Mouse (Mus musculus): ENCODE data around the gene Swsap1. TPM values are rescaled to one million over a fixed set of nuclear protein-coding genes. Genes with fewer than 3 reads are reported as not detected.
A peak's percentile ranks its signal among the peaks of the same experiment; 100 is the strongest.

Gene Swsap1
- polyA plus RNA-seq, 1 experiment from 2014 or later, result 11.4 TPM

GRCm38 (mm10) chr9:22003163-22003554 lies 47.6 kb downstream of the Swsap1 start:
- Histone ChIP-seq H3K4me2 (replicated peaks; ENCODE audit: low read depth, low read length) (peak overlapping the region; percentile 62), H3K9me3 (ENCODE audit: control insufficient read depth, low read length) (no peaks in the 10 kb centered on the region), H3K27ac (ENCODE audit: low read depth, low read length) (peak overlapping the region; percentile 59; the same call in 1 of the 2 replicates), H3K4me1 (ENCODE audit: control insufficient read depth, insufficient read depth, low read length) (peaks cover 18% of the 10 kb centered on the region), H3K4me3 (ENCODE audit: low read length) (peak overlapping the region; percentile 74), H3K9ac (ENCODE audit: low read depth, low read length) (peak overlapping the region; percentile 68), H3K27me3 (ENCODE audit: control insufficient read depth, insufficient read depth, low read length) (no peaks in the 10 kb centered on the region), H3K36me3 (ENCODE audit: control insufficient read depth, insufficient read depth, low read length) (peaks cover 40% of the 10 kb centered on the region)
- under 1% methylated on average over 18 of the region's 18 CpGs for WGBS
- peak; percentile 1; the same call in 1 of the 2 replicates for ATAC-seq (ENCODE audit: low FRiP score, low TSS enrichment)

- no peak for ATAC-seq (ENCODE audit: low FRiP score, low TSS enrichment)
- no peak overlapping the region for H3K9ac ChIP-seq (ENCODE audit: low read depth, low read length)
- no peaks in the 10 kb centered on the region for H3K27me3 ChIP-seq (ENCODE audit: control insufficient read depth, insufficient read depth, low read length)
- peaks cover 18% of the 10 kb centered on the region for H3K4me1 ChIP-seq (ENCODE audit: control insufficient read depth, insufficient read depth, low read length)
- H3K27ac ChIP-seq (ENCODE audit: low read depth, low read length), result no peak overlapping the region
- no peak overlapping the region for H3K4me3 ChIP-seq (ENCODE audit: low read length)
- H3K9me3 ChIP-seq (ENCODE audit: control insufficient read depth, low read length), result no peaks in the 10 kb centered on the region
- no peak overlapping the region for H3K4me2 ChIP-seq (replicated peaks; ENCODE audit: low read depth, low read length)
- peaks cover 54% of the 10 kb centered on the region for H3K36me3 ChIP-seq (ENCODE audit: control insufficient read depth, insufficient read depth, low read length)
- WGBS, result 97% methylated on average over 12 of the region's 12 CpGs
Measured at GRCm38 (mm10) chr9:22004546-22004945, 49.0 kb downstream of the Swsap1 start.

Other genes starting within 250 kb of the Swsap1 start
- 13.2 and 15.8 TPM in 2 replicates for gene Ldlr, start 232.3 kb upstream of the Swsap1 start, polyA plus RNA-seq (2014; fragmentation: Nextera tagmentation; extraction: Ambion mirVana)
- gene Spc24, start 195.5 kb upstream of the Swsap1 start, polyA plus RNA-seq (2014; fragmentation: Nextera tagmentation; extraction: Ambion mirVana), result 139 and 150 TPM in 2 replicates
- 9.4 and 14.3 TPM in 2 replicates for gene Kank2, start 157.0 kb upstream of the Swsap1 start, polyA plus RNA-seq (2014; fragmentation: Nextera tagmentation; extraction: Ambion mirVana)
- 2.6 and 3.4 TPM in 2 replicates for gene Angptl8, start 120.2 kb upstream of the Swsap1 start, polyA plus RNA-seq (2014; fragmentation: Nextera tagmentation; extraction: Ambion mirVana)
- 31.9 and 39.7 TPM in 2 replicates for gene Dock6, start 103.1 kb upstream of the Swsap1 start, polyA plus RNA-seq (2014; fragmentation: Nextera tagmentation; extraction: Ambion mirVana)
- 4.6 and 8.3 TPM in 2 replicates for gene Rab3d, start 37.6 kb upstream of the Swsap1 start, polyA plus RNA-seq (2014; fragmentation: Nextera tagmentation; extraction: Ambion mirVana)
- 3.4 and 4.0 TPM in 2 replicates for gene Ccdc159, start 28.3 kb upstream of the Swsap1 start, polyA plus RNA-seq (2014; fragmentation: Nextera tagmentation; extraction: Ambion mirVana)
- 54.0 and 67.5 TPM in 2 replicates for gene Tmem205, start 28.2 kb upstream of the Swsap1 start, polyA plus RNA-seq (2014; fragmentation: Nextera tagmentation; extraction: Ambion mirVana)
- 7.0 and 9.2 TPM in 2 replicates for gene Plppr2, start 18.7 kb upstream of the Swsap1 start, polyA plus RNA-seq (2014; fragmentation: Nextera tagmentation; extraction: Ambion mirVana)
- gene Epor, start 7.8 kb downstream of the Swsap1 start, polyA plus RNA-seq (2014; fragmentation: Nextera tagmentation; extraction: Ambion mirVana), result 10.5 and 11.4 TPM in 2 replicates
- gene Rgl3, start 33.7 kb downstream of the Swsap1 start, polyA plus RNA-seq (2014; fragmentation: Nextera tagmentation; extraction: Ambion mirVana), result 13.7 and 20.8 TPM in 2 replicates
- 1.8 and 2.3 TPM in 2 replicates for gene Ccdc151, start 46.9 kb downstream of the Swsap1 start, polyA plus RNA-seq (2014; fragmentation: Nextera tagmentation; extraction: Ambion mirVana)
- gene Prkcsh, start 47.1 kb downstream of the Swsap1 start, polyA plus RNA-seq (2014; fragmentation: Nextera tagmentation; extraction: Ambion mirVana), result 104 and 118 TPM in 2 replicates
- 0.12 and 0.20 TPM in 2 replicates for gene Elavl3, start 96.3 kb downstream of the Swsap1 start, polyA plus RNA-seq (2014; fragmentation: Nextera tagmentation; extraction: Ambion mirVana)
- not detected in 2 replicates for gene Gm49318, start 115.5 kb downstream of the Swsap1 start, polyA plus RNA-seq (2014; fragmentation: Nextera tagmentation; extraction: Ambion mirVana)
- gene Zfp653, start 115.6 kb downstream of the Swsap1 start, polyA plus RNA-seq (2014; fragmentation: Nextera tagmentation; extraction: Ambion mirVana), result 9.9 and 11.0 TPM in 2 replicates
- 29.9 and 41.5 TPM in 2 replicates for gene Ecsit, start 129.7 kb downstream of the Swsap1 start, polyA plus RNA-seq (2014; fragmentation: Nextera tagmentation; extraction: Ambion mirVana)
- 4.7 and 5.1 TPM in 2 replicates for gene Cnn1, start 143.5 kb downstream of the Swsap1 start, polyA plus RNA-seq (2014; fragmentation: Nextera tagmentation; extraction: Ambion mirVana)
- gene Elof1, start 161.4 kb downstream of the Swsap1 start, polyA plus RNA-seq (2014; fragmentation: Nextera tagmentation; extraction: Ambion mirVana), result 216 and 237 TPM in 2 replicates
- 3.3 TPM in 2 replicates for gene Acp5, start 180.0 kb downstream of the Swsap1 start, polyA plus RNA-seq (2014; fragmentation: Nextera tagmentation; extraction: Ambion mirVana)
- gene Pigyl, start 201.1 kb downstream of the Swsap1 start, polyA plus RNA-seq (2014; fragmentation: Nextera tagmentation; extraction: Ambion mirVana), result 68.6 and 82.9 TPM in 2 replicates
- 0.13 and 0.32 TPM in 2 replicates for gene Zfp872, start 232.3 kb downstream of the Swsap1 start, polyA plus RNA-seq (2014; fragmentation: Nextera tagmentation; extraction: Ambion mirVana)

Measured in kidney, embryonic 14.5 days (tissue).